7 mouse cellular contexts compared by ENCODE assay signal in the genomic region with DNA sequence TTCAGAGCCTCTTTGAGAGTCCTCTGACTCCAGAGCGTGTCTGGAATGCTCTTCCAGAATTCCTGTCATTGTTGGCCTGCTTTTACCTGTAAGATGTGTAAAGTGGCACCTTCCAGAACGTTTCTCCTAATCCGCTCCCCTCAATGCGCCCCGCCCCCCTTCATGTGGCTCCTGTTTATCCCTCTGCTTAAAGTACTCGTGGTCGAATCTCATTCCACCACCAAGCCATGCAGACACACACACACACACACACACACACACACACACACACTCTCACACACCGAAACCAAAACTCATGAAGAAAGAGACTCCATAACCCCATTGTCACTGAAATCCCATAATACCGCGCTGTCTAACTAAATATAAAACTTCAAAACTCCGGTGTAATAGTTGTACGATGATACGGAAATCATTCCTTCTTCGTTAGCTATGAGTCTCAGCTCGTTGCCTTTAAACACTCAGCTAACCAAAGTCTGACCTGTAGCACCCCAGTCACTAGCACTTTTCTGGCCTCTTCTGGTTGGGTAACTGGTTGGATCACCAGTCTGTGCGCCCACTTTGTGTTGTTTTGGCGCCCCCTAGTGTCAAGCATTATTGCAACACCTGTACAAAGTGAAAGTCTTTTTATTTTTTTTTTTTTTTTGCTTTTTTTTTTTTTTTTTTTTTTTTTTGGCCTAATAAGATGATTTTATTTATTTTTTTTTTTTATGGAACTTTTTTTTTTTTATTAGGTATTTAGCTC. TPM values are rescaled to one million over a fixed set of nuclear protein-coding genes. Genes with fewer than 3 reads are reported as not detected.
DNase-seq lines count a peak whose midpoint lies in the region; ATAC-seq lines count a peak whose summit lies in the region.

No protein-coding gene starts in this region.

- no peak overlapping the region for H3K27ac ChIP-seq in embryonic facial prominence, embryonic 10.5 days (replicated peaks)
- H3K27ac ChIP-seq in limb, embryonic 10.5 days, result no peak overlapping the region
- no peak overlapping the region for H3K27ac ChIP-seq in midbrain, embryonic 14.5 days (replicated peaks; ENCODE audit: low read depth, low read length)

- H3K36me3 ChIP-seq in embryonic facial prominence, embryonic 10.5 days (replicated peaks), result no peaks in the 10 kb centered on the region
- no peaks in the 10 kb centered on the region for H3K36me3 ChIP-seq in limb, embryonic 10.5 days
- H3K36me3 ChIP-seq in midbrain, embryonic 14.5 days (ENCODE audit: control insufficient read depth, insufficient read depth, low read length), result no peaks in the 10 kb centered on the region

- H3K27me3 ChIP-seq in embryonic facial prominence, embryonic 10.5 days (replicated peaks; ENCODE audit: low read depth, poor library complexity, severe bottlenecking), result no peaks in the 10 kb centered on the region
- no peaks in the 10 kb centered on the region for H3K27me3 ChIP-seq in limb, embryonic 10.5 days (ENCODE audit: low read depth, poor library complexity, severe bottlenecking)
- no peaks in the 10 kb centered on the region for H3K27me3 ChIP-seq in midbrain, embryonic 14.5 days (ENCODE audit: control insufficient read depth, insufficient read depth, low read length)

- no peaks in the 10 kb centered on the region for H3K4me1 ChIP-seq in embryonic facial prominence, embryonic 10.5 days
- H3K4me1 ChIP-seq in limb, embryonic 10.5 days, result no peaks in the 10 kb centered on the region
- no peaks in the 10 kb centered on the region for H3K4me1 ChIP-seq in midbrain, embryonic 14.5 days (ENCODE audit: control insufficient read depth, insufficient read depth, low read length)

- 46% methylated on average over 17 of the region's 17 CpGs for WGBS in embryonic facial prominence, embryonic 10.5 days
- 43% methylated on average over 17 of the region's 17 CpGs for WGBS in limb, embryonic 10.5 days
- 44% methylated on average over 17 of the region's 17 CpGs for WGBS in midbrain, embryonic 14.5 days

- H3K9ac ChIP-seq in midbrain, embryonic 14.5 days (replicated peaks; ENCODE audit: low read length), result no peak overlapping the region

- peak; percentile 71 for DNase-seq in adrenal gland, adult 8-10 months
- peak; percentile 82 for DNase-seq in embryonic facial prominence, embryonic 10.5 days (ENCODE audit: low spot score)
- peak; percentile 96 for DNase-seq in heart, adult 11 months
- DNase-seq in kidney, adult 11 months, result peak; percentile 75
- peak; percentile 88 for DNase-seq in limb, embryonic 10.5 days (ENCODE audit: low spot score)
- peak; percentile 92 for DNase-seq in midbrain, embryonic 14.5 days
- DNase-seq in spleen, adult 12 weeks (ENCODE audit: low spot score), result peak; percentile 73

- no peak overlapping the region for H3K4me2 ChIP-seq in midbrain, embryonic 14.5 days (ENCODE audit: low read length)

- no peak overlapping the region for H3K4me3 ChIP-seq in embryonic facial prominence, embryonic 10.5 days
- no peak overlapping the region for H3K4me3 ChIP-seq in limb, embryonic 10.5 days
- H3K4me3 ChIP-seq in midbrain, embryonic 14.5 days (replicated peaks; ENCODE audit: low read depth, low read length), result no peak overlapping the region

- peak; percentile 67 for ATAC-seq in midbrain, embryonic 14.5 days (ENCODE audit: low FRiP score, low TSS enrichment)

- H3K9me3 ChIP-seq in embryonic facial prominence, embryonic 10.5 days, result no peaks in the 10 kb centered on the region
- no peaks in the 10 kb centered on the region for H3K9me3 ChIP-seq in limb, embryonic 10.5 days (replicated peaks)
- no peaks in the 10 kb centered on the region for H3K9me3 ChIP-seq in midbrain, embryonic 14.5 days (ENCODE audit: control insufficient read depth, low read length)

RNA-seq across cellular contexts. Expression of a gene that starts 8.2 kb away (rescaled TPM):
- 10 to 100 TPM; 11.5 to 14.3 (median 12.5) TPM for total RNA-seq in adrenal gland, adult 8-10 months (2022)
- 44.8 and 47.2 TPM in 2 replicates for polyA plus RNA-seq in embryonic facial prominence, embryonic 10.5 days (2016; fragmentation: Nextera tagmentation; extraction: Ambion mirVana)
- 43.7 and 49.8 TPM in 2 replicates for polyA plus RNA-seq in limb, embryonic 10.5 days (2016; fragmentation: Nextera tagmentation; extraction: Ambion mirVana)
- 25.3 and 29.1 TPM in 2 replicates for polyA plus RNA-seq in midbrain, embryonic 14.5 days (2014; fragmentation: Nextera tagmentation; extraction: Ambion mirVana)

RNA-seq across cellular contexts. Expression of a gene that starts 32.8 kb away (rescaled TPM):
- 10 to 100 TPM in 1 of 4 experiments, 1 to 10 TPM in 3; 7.7 to 10.2 (median 8.5) TPM for total RNA-seq in adrenal gland, adult 8-10 months (2022)
- polyA plus RNA-seq in embryonic facial prominence, embryonic 10.5 days (2016; fragmentation: Nextera tagmentation; extraction: Ambion mirVana), result 1.0 and 1.4 TPM in 2 replicates
- 0.92 and 1.2 TPM in 2 replicates for polyA plus RNA-seq in limb, embryonic 10.5 days (2016; fragmentation: Nextera tagmentation; extraction: Ambion mirVana)
- polyA plus RNA-seq in midbrain, embryonic 14.5 days (2014; fragmentation: Nextera tagmentation; extraction: Ambion mirVana), result 0.93 and 2.4 TPM in 2 replicates
